Mouse (Mus musculus): ENCODE data around the gene Rnf41. TPM values are rescaled to one million over a fixed set of nuclear protein-coding genes. Genes with fewer than 3 reads are reported as not detected.

Gene Rnf41
- polyA plus RNA-seq, 1 experiment: 23.0 TPM

DNA sequence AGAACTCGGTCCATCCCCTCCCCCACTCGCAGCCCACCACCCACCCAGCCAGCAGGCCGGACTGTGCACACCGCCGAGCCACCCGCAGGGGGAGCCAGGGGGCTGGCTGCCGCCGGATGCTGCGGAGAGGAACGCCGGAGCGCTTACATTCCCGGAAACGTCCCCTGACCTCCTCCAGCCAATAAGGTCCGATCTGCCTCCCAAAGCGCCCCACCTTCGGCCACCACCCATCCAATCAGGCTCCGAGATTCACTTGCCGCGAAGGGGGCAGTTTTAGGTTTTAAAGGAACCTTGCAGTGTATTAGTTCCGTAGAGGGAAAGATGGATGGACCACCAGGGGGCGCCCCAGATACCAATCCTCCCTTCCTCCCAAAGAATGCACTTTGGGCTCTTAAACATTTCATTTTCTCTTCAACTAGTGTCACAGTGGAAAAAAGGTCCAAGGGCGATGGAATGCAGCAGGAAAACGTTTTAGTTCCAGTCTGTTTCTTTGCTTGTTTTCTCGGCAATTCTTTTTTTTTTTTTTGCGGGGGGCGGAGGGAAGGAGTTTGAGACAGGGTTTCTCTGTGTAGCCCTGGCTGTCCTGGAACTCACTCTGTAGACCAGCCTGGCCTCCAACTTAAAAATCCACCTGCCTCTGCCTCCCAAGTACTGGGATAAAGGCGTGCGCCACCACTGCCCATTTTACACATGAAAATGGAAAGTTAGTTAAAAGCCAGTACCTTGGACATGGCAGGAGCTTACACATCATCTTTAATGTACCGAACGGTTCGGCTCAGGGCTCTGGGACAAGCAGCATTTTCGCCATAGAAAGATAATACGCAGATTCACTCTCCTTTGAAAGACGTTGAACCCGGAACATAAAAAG lies 1.5 kb upstream of the Rnf41 start:
- H3K27me3 ChIP-seq (ENCODE audit: control insufficient read depth, insufficient read depth, low read length): no peaks in the 10 kb centered on the region
- peak overlapping the region; percentile 73 for H3K4me3 ChIP-seq (ENCODE audit: low read depth, low read length)
- H3K27ac ChIP-seq (ENCODE audit: insufficient read depth, low read depth, low read length): peak overlapping the region; percentile 86
- H3K4me1 ChIP-seq (ENCODE audit: control insufficient read depth, insufficient read depth, insufficient read length, low read length): peaks cover 20% of the 10 kb centered on the region; the same call in 1 of the 2 replicates
- TF ChIP-seq POLR2A (IDR thresholded peaks at IDR 0.05; ENCODE audit: low read depth, low read length) (peak; percentile 64; the same call in 1 of the 2 replicates), CTCF (IDR thresholded peaks at IDR 0.05; ENCODE audit: extremely low read depth, insufficient read length, insufficient replicate concordance, low read depth, low read length) (peak; percentile 65)
- WGBS: 1% methylated on average over 36 of the region's 36 CpGs
- H3K36me3 ChIP-seq (ENCODE audit: control insufficient read depth, insufficient read depth, low read length): peaks cover 12% of the 10 kb centered on the region

DNA sequence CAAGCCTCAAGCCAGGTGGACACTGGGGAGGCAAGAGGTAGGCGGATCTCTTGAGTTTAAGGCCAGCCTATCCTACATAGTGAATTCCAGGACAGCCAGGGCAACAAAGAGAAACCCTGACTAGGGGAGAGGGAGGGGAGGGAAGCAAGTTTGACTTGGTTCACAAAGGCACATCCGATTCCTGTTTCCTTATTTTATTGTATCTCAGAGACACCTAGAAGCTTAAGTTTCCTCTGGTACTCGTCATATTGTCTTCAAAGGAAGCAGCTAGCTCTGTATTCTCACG lies 954 bp upstream of the Rnf41 start:
- WGBS: 7% methylated on average over 4 of the region's 4 CpGs
- H3K27ac ChIP-seq (ENCODE audit: insufficient read depth, low read depth, low read length): peak overlapping the region; percentile 86
- peaks cover 14% of the 10 kb centered on the region for H3K36me3 ChIP-seq (ENCODE audit: control insufficient read depth, insufficient read depth, low read length)
- H3K27me3 ChIP-seq (ENCODE audit: control insufficient read depth, insufficient read depth, low read length): no peaks in the 10 kb centered on the region
- H3K4me3 ChIP-seq (ENCODE audit: low read depth, low read length): peak overlapping the region; percentile 32
- TF ChIP-seq CTCF (IDR thresholded peaks at IDR 0.05; ENCODE audit: extremely low read depth, insufficient read length, insufficient replicate concordance, low read depth, low read length) (no peak), POLR2A (IDR thresholded peaks at IDR 0.05; ENCODE audit: low read depth, low read length) (no peak)
- peaks cover 22% of the 10 kb centered on the region; the same call in 1 of the 2 replicates for H3K4me1 ChIP-seq (ENCODE audit: control insufficient read depth, insufficient read depth, insufficient read length, low read length)

DNA sequence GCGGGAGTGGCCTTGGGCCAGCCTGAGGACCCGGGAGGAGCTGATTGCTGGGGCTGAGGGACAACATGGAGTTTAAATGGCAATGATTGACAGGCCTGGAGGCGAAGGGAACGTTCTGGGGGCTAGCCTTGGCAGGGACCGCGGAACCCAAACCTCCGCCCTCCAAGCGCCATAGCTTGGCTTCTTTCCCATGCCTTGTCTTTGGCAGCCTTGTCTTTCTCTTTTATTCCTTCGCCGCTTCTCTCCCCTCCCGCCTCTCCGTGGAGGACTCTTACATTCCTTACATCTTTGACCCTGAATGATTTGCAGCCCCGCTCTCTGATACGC lies 561 bp downstream of the Rnf41 start:
- TF ChIP-seq POLR2A (IDR thresholded peaks at IDR 0.05; ENCODE audit: low read depth, low read length) (no peak), CTCF (IDR thresholded peaks at IDR 0.05; ENCODE audit: extremely low read depth, insufficient read length, insufficient replicate concordance, low read depth, low read length) (no peak)

DNA sequence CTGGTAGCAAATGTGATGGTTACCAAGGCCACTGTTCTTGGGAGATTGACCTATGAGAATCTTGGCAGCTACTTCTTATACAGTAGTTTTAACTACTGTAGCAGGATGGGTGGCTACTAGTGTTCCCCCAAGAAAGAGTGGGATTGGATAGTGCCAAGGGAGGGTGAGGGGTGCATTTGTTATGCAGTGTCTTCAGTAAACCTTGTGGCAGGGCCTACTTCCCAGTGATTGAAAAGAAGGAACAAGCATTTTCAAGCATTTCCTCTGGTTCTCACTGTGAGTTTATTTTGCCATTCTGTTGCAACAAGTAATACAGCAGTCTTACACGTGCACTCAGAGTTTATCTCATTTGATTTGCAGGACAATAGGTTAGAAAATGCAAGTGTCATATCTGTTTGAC lies 1.1 kb downstream of the Rnf41 start:
- TF ChIP-seq POLR2A (IDR thresholded peaks at IDR 0.05; ENCODE audit: low read depth, low read length): no peak
- TF ChIP-seq CTCF (IDR thresholded peaks at IDR 0.05; ENCODE audit: extremely low read depth, insufficient read length, insufficient replicate concordance, low read depth, low read length): no peak
- Histone ChIP-seq H3K27ac (ENCODE audit: insufficient read depth, low read depth, low read length) (peak overlapping the region; percentile 8; the same call in 1 of the 2 replicates), H3K27me3 (ENCODE audit: control insufficient read depth, insufficient read depth, low read length) (no peaks in the 10 kb centered on the region), H3K4me1 (ENCODE audit: control insufficient read depth, insufficient read depth, insufficient read length, low read length) (peaks cover 22% of the 10 kb centered on the region; the same call in 1 of the 2 replicates), H3K36me3 (ENCODE audit: control insufficient read depth, insufficient read depth, low read length) (peaks cover 16% of the 10 kb centered on the region), H3K4me3 (ENCODE audit: low read depth, low read length) (no peak overlapping the region)
- 16% methylated on average over 1 of the region's 1 CpGs for WGBS

More for the DNA sequence above, 561 bp downstream of the Rnf41 start:
- Histone ChIP-seq H3K27me3 (ENCODE audit: control insufficient read depth, insufficient read depth, low read length) (no peaks in the 10 kb centered on the region), H3K36me3 (ENCODE audit: control insufficient read depth, insufficient read depth, low read length) (peaks cover 17% of the 10 kb centered on the region), H3K27ac (ENCODE audit: insufficient read depth, low read depth, low read length) (peak overlapping the region; percentile 66), H3K4me1 (ENCODE audit: control insufficient read depth, insufficient read depth, insufficient read length, low read length) (peaks cover 22% of the 10 kb centered on the region; the same call in 1 of the 2 replicates), H3K4me3 (ENCODE audit: low read depth, low read length) (peak overlapping the region; percentile 86)
- WGBS: under 1% methylated on average over 14 of the region's 14 CpGs

DNA sequence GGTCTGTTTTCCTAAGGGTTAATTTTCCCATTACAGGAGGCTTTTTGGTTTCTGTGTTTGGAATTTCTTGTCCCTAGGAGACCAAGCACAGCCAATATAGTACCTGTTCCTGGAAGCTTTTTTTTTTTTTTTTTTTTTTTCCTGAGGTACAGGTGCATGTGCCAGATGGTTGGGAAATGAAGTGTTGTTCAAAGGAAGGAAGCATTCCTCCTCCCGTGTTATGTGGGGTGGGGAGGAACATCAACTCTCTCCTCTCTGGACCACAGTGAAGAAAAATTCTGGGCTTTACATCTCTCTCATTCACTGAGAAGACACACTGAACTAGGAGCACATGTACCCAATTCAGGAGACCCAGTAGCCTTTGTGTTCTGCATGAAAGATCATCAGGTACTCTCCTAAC lies 1.6 kb downstream of the Rnf41 start:
- no peaks in the 10 kb centered on the region for H3K27me3 ChIP-seq (ENCODE audit: control insufficient read depth, insufficient read depth, low read length)

DNA sequence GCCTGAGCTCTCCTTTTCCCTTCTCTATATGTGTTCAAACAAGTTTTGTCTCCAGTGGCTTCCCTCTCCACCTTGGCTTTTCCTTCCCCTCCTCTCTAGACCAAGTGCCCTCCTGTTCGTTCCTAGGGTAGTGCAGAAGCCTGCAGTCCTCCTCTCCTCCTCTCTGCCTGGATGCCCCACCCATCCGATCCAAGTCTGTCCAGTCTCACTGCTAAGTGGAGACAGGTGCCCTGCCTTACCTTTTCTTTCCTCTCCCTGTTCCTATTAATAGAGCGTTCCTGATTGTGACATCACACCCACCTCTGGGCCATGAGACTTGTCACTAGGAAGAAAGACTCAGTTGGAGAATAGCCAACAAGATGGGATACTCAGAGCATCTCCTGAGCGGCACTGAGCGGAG lies 3.4 kb downstream of the Rnf41 start:
- TF ChIP-seq POLR2A (IDR thresholded peaks at IDR 0.05; ENCODE audit: low read depth, low read length): no peak
- no peak for TF ChIP-seq CTCF (IDR thresholded peaks at IDR 0.05; ENCODE audit: extremely low read depth, insufficient read length, insufficient replicate concordance, low read depth, low read length)
- H3K27ac ChIP-seq (ENCODE audit: insufficient read depth, low read depth, low read length): peak overlapping the region; percentile 76
- 49% methylated on average over 5 of the region's 5 CpGs for WGBS
- peaks cover 18% of the 10 kb centered on the region; the same call in 1 of the 2 replicates for H3K4me1 ChIP-seq (ENCODE audit: control insufficient read depth, insufficient read depth, insufficient read length, low read length)
- no peak overlapping the region for H3K4me3 ChIP-seq (ENCODE audit: low read depth, low read length)
- no peaks in the 10 kb centered on the region for H3K27me3 ChIP-seq (ENCODE audit: control insufficient read depth, insufficient read depth, low read length)
- peaks cover 21% of the 10 kb centered on the region for H3K36me3 ChIP-seq (ENCODE audit: control insufficient read depth, insufficient read depth, low read length)

More for the DNA sequence above, 1.6 kb downstream of the Rnf41 start:
- Histone ChIP-seq H3K4me3 (ENCODE audit: low read depth, low read length) (no peak overlapping the region), H3K27ac (ENCODE audit: insufficient read depth, low read depth, low read length) (peak overlapping the region; percentile 28; the same call in 1 of the 2 replicates), H3K36me3 (ENCODE audit: control insufficient read depth, insufficient read depth, low read length) (peaks cover 14% of the 10 kb centered on the region), H3K4me1 (ENCODE audit: control insufficient read depth, insufficient read depth, insufficient read length, low read length) (peaks cover 22% of the 10 kb centered on the region; the same call in 1 of the 2 replicates)
- no peak for TF ChIP-seq POLR2A (IDR thresholded peaks at IDR 0.05; ENCODE audit: low read depth, low read length)
- TF ChIP-seq CTCF (IDR thresholded peaks at IDR 0.05; ENCODE audit: extremely low read depth, insufficient read length, insufficient replicate concordance, low read depth, low read length): no peak
- 19% methylated on average over 1 of the region's 1 CpGs for WGBS

DNA sequence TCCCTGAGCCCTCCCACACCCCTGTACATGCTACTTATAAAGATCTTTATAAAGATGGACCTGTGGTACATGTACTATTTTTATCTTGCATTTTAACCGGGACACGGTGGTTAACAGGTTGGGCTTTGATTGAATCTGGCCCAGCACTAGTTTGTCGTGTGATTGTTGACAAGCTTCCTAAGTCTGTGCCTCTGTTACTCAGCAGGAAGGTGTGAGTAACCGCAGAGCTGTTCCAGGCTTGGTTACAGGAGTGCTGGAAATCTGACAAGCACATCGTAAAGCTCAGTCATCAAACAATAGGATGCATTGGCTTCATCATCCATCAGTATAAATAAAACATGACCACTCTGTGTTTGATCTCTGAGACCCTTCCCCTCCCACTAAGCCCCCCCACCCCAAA lies 11.0 kb downstream of the Rnf41 start:
- Histone ChIP-seq H3K4me3 (ENCODE audit: low read depth, low read length) (no peak overlapping the region), H3K36me3 (ENCODE audit: control insufficient read depth, insufficient read depth, low read length) (peaks cover 39% of the 10 kb centered on the region), H3K27ac (ENCODE audit: insufficient read depth, low read depth, low read length) (no peak overlapping the region), H3K27me3 (ENCODE audit: control insufficient read depth, insufficient read depth, low read length) (no peaks in the 10 kb centered on the region), H3K4me1 (ENCODE audit: control insufficient read depth, insufficient read depth, insufficient read length, low read length) (no peaks in the 10 kb centered on the region)
- 69% methylated on average over 5 of the region's 5 CpGs for WGBS
- TF ChIP-seq POLR2A (IDR thresholded peaks at IDR 0.05; ENCODE audit: low read depth, low read length) (no peak), CTCF (IDR thresholded peaks at IDR 0.05; ENCODE audit: extremely low read depth, insufficient read length, insufficient replicate concordance, low read depth, low read length) (no peak)
